Mouse (Mus musculus): Measurements from ENCODE around the gene Urb2. TPM values are rescaled to one million over a fixed set of nuclear protein-coding genes. Genes with fewer than 3 reads are reported as not detected.
"Not testable (repeated sequence)": the region's sequence is repeated elsewhere in the genome, so short reads cannot be mapped to it uniquely, and the experiment has no call there.

Gene Urb2
- total and polyA plus RNA-seq, 2 experiments from 2014 or later, result 1.8 to 14.8 TPM

DNA sequence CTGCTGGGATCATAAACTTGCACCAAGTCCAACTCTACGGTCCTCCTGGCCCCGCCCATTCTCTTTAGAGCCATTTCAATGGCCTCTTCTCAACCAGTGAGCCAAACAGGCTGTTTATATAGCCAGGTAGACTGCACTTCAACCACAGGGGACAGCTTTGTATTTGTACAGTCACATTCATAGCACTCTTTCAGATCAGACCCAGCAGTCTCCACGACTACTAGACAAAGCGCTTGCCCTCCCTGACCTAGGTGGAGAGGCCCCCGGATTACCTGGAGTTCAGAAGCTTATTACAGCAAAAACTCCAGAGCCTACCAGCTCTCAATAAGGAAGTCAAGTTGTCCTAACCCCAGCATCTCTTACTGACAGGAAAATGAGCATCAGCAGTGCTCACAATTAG is 27.7 kb upstream of the Urb2 start:
- WGBS, result 90% methylated on average over 5 of the region's 5 CpGs

DNA sequence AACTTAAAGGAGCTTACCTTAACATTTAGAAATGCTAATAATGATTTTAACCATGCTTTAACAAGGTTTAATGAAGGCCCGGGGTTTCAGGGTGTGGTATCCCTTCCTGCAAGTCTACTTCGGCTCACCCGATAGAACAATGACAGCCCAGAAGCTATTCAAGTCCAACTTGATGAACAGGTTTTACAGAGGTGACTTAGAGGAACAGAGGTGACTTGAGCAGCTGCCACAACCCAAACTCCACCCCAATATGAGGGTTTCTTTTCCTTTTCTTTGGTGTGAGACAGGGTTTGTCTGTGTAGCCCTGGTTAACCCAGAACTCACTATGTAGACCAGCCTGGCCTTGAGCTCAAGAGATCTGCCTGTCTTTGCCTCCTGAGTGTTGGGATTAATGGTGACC is 27.3 kb upstream of the Urb2 start:
- Histone ChIP-seq H3K27ac (ENCODE audit: low read depth, low read length) (no peak overlapping the region), H3K4me1 (ENCODE audit: insufficient read depth) (no peaks in the 10 kb centered on the region), H3K9me3 (ENCODE audit: low read length) (no peaks in the 10 kb centered on the region), H3K4me3 (ENCODE audit: low read depth, low read length) (no peak overlapping the region), H3K36me3 (ENCODE audit: insufficient read depth) (0 out of 2 replicates have a peak, but pooled peaks cover 11% of the 10 kb centered on the region), H3K27me3 (ENCODE audit: insufficient read depth, low read length) (no peaks in the 10 kb centered on the region), H3K4me2 (ENCODE audit: low read depth) (no peak overlapping the region), H3K9ac (no peak overlapping the region)
- no peak for TF ChIP-seq CTCF (IDR thresholded peaks at IDR 0.05; ENCODE audit: low read depth)
- 98% methylated on average over 3 of the region's 3 CpGs for WGBS
- ATAC-seq (no peak), DNase-seq (no peak)

More for the DNA sequence above, 27.7 kb upstream of the Urb2 start:
- H3K27ac ChIP-seq (ENCODE audit: low read depth, low read length), result no peak overlapping the region
- no peak for TF ChIP-seq CTCF (IDR thresholded peaks at IDR 0.05; ENCODE audit: low read depth)
- H3K36me3 ChIP-seq (ENCODE audit: insufficient read depth), result 0 out of 2 replicates have a peak, but pooled peaks cover 11% of the 10 kb centered on the region
- no peaks in the 10 kb centered on the region for H3K4me1 ChIP-seq (ENCODE audit: insufficient read depth)
- no peak for ATAC-seq
- H3K4me3 ChIP-seq (ENCODE audit: low read depth, low read length), result no peak overlapping the region
- no peaks in the 10 kb centered on the region for H3K9me3 ChIP-seq (ENCODE audit: low read length)
- no peaks in the 10 kb centered on the region for H3K27me3 ChIP-seq (ENCODE audit: insufficient read depth, low read length)
- no peak for DNase-seq
- no peak overlapping the region for H3K9ac ChIP-seq
- no peak overlapping the region for H3K4me2 ChIP-seq (ENCODE audit: low read depth)

GRCm38 (mm10) chr8:123999568-123999967 is 21.7 kb upstream of the Urb2 start:
- H3K36me3 ChIP-seq (ENCODE audit: insufficient read depth), result peaks cover 44% of the 10 kb centered on the region
- ATAC-seq, result no peak

DNA sequence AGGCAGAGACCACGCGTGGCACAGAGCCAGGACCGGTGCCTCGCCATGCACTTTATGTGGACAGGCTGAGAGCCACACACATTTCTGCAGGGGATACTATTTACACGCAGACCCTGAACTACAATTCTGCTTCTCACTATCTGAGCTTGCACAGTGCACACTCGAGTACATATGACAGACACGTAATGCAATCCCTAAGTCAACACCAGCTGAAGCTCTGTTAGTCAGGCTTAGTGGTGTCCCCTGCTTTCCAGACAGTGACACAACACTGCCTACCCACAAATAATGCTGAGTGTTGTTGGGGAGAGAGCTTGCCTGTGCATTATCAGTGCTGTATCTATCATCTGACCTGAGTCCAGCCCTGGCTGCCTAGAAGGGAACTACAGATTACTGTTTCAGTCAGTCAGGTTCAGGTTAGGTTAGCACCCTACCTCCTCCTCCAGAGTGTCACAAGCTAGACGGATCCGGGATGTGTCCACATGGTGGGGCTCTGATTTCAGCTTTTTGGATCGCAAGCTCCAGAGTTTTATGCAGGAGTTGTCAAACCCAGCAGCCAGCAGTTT is 18.7 kb upstream of the Urb2 start:
- no peak overlapping the region for H3K27ac ChIP-seq (ENCODE audit: low read depth, low read length)
- DNase-seq, result no peak
- no peak overlapping the region for H3K4me2 ChIP-seq (ENCODE audit: low read depth)
- H3K4me1 ChIP-seq (ENCODE audit: insufficient read depth), result no peaks in the 10 kb centered on the region
- peaks cover 62% of the 10 kb centered on the region for H3K36me3 ChIP-seq (ENCODE audit: insufficient read depth)
- no peak overlapping the region for H3K4me3 ChIP-seq (ENCODE audit: low read depth, low read length)
- no peaks in the 10 kb centered on the region for H3K27me3 ChIP-seq (ENCODE audit: insufficient read depth, low read length)
- H3K9ac ChIP-seq, result no peak overlapping the region
- 92% methylated on average over 10 of the region's 10 CpGs for WGBS
- ATAC-seq, result no peak
- TF ChIP-seq CTCF (IDR thresholded peaks at IDR 0.05; ENCODE audit: low read depth), result no peak
- no peaks in the 10 kb centered on the region for H3K9me3 ChIP-seq (ENCODE audit: low read length)

More at GRCm38 (mm10) chr8:123999568-123999967, 21.7 kb upstream of the Urb2 start:
- no peak for DNase-seq
- Histone ChIP-seq H3K4me1 (ENCODE audit: insufficient read depth) (no peaks in the 10 kb centered on the region), H3K9ac (no peak overlapping the region), H3K27ac (ENCODE audit: low read depth, low read length) (no peak overlapping the region), H3K9me3 (ENCODE audit: low read length) (no peaks in the 10 kb centered on the region), H3K27me3 (ENCODE audit: insufficient read depth, low read length) (no peaks in the 10 kb centered on the region), H3K4me2 (ENCODE audit: low read depth) (no peak overlapping the region), H3K4me3 (ENCODE audit: low read depth, low read length) (no peak overlapping the region)
- TF ChIP-seq CTCF (IDR thresholded peaks at IDR 0.05; ENCODE audit: low read depth), result no peak
- 73% methylated on average over 2 of the region's 2 CpGs for WGBS

GRCm38 (mm10) chr8:124007829-124008228 is 13.5 kb upstream of the Urb2 start:
- TF ChIP-seq CTCF (IDR thresholded peaks at IDR 0.05; ENCODE audit: low read depth), result no peak
- no peak for DNase-seq
- H3K27me3 ChIP-seq (ENCODE audit: insufficient read depth, low read length), result no peaks in the 10 kb centered on the region
- peaks cover 67% of the 10 kb centered on the region for H3K36me3 ChIP-seq (ENCODE audit: insufficient read depth)
- no peaks in the 10 kb centered on the region for H3K4me1 ChIP-seq (ENCODE audit: insufficient read depth)
- ATAC-seq, result no peak
- H3K9me3 ChIP-seq (ENCODE audit: low read length), result no peaks in the 10 kb centered on the region
- H3K4me2 ChIP-seq (ENCODE audit: low read depth), result no peak overlapping the region
- no peak overlapping the region for H3K9ac ChIP-seq
- no peak overlapping the region for H3K4me3 ChIP-seq (ENCODE audit: low read depth, low read length)
- H3K27ac ChIP-seq (ENCODE audit: low read depth, low read length), result no peak overlapping the region
- WGBS, result 89% methylated on average over 6 of the region's 6 CpGs

DNA sequence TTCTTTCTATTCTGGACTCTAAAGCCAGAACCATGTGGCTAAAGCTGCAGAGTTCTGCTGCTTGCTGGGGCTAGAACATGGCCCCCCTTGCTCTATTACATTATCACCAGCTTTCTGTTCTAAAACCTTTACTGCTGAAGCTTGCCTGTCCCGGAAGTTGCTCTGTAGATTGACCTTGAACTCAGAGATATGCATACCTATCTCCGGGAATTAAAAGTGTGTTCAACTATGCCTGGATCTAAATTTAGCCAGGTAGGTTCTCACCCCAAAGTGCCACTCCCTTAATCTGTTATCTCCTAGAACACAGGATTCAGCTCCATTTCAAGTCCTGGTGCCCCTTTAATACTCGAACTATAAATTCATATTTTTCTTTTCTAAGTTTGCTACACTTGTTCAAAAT is 9.7 kb upstream of the Urb2 start:
- peaks cover 30% of the 10 kb centered on the region for H3K36me3 ChIP-seq (ENCODE audit: insufficient read depth)
- H3K9me3 ChIP-seq (ENCODE audit: low read length), result no peaks in the 10 kb centered on the region
- no peak overlapping the region for H3K4me3 ChIP-seq (ENCODE audit: low read depth, low read length)
- H3K4me1 ChIP-seq (ENCODE audit: insufficient read depth), result no peaks in the 10 kb centered on the region
- no peak overlapping the region for H3K4me2 ChIP-seq (ENCODE audit: low read depth)
- DNase-seq, result no peak
- WGBS, result 89% methylated on average over 3 of the region's 3 CpGs
- ATAC-seq, result no peak
- no peak overlapping the region for H3K9ac ChIP-seq
- H3K27ac ChIP-seq (ENCODE audit: low read depth, low read length), result no peak overlapping the region
- TF ChIP-seq CTCF (IDR thresholded peaks at IDR 0.05; ENCODE audit: low read depth), result no peak
- H3K27me3 ChIP-seq (ENCODE audit: insufficient read depth, low read length), result no peaks in the 10 kb centered on the region

DNA sequence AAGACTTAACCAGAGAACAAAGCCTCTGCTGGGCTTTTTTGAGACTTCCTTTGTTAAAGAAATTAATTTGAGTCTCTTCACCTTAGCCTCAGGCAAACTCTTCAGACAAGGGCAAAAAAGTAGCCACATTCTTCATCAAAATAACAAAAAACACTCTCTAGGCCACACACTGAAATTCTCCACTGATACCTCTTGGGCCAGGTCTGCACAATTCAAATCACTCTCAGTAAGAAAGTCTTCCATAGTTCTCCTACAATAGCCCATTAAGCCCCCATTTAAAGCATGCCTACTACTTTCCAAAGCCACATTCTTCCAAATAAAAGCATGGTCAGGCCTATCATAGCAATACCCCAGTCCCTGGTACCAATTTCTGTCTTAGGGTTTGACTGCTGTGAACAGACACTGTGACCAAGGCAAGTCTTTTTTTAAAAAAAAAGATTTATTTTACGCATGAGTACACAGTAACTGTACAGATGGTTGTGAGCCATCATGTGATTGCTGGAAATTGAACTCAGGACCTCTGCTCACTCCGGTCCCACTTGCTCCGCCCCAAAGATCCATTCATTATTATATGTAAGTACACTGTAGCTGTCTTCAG is 9.2 kb upstream of the Urb2 start:
- Histone ChIP-seq H3K27me3 (ENCODE audit: insufficient read depth, low read length) (no peaks in the 10 kb centered on the region), H3K36me3 (ENCODE audit: insufficient read depth) (peaks cover 25% of the 10 kb centered on the region), H3K27ac (ENCODE audit: low read depth, low read length) (no peak overlapping the region), H3K9ac (no peak overlapping the region), H3K4me2 (ENCODE audit: low read depth) (no peak overlapping the region), H3K4me3 (ENCODE audit: low read depth, low read length) (no peak overlapping the region), H3K9me3 (ENCODE audit: low read length) (no peaks in the 10 kb centered on the region), H3K4me1 (ENCODE audit: insufficient read depth) (no peaks in the 10 kb centered on the region)
- ATAC-seq (no peak), DNase-seq (no peak)
- WGBS, result 96% methylated on average over 3 of the region's 3 CpGs
- no peak for TF ChIP-seq CTCF (IDR thresholded peaks at IDR 0.05; ENCODE audit: low read depth)

DNA sequence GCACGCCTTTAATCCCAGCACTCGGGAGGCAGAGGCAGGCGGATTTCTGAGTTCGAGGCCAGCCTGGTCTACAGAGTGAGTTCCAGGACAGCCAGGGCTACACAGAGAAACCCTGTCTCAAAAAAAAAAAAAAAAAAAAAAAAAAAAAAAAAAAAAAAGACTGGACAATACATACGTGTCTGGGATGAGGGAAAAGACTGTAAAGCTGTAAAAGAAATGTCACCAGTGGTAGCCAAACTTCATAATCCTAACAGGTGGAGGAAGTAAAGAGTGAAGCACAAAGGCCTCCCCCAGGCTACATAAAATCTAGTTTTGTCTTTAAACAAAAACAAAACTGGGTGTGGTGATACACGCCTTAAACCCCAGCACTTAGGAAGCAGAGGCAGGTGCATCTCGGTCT is 7.0 kb upstream of the Urb2 start:
- H3K27ac ChIP-seq (ENCODE audit: low read depth, low read length); ATAC-seq; H3K9ac ChIP-seq; DNase-seq; H3K4me3 ChIP-seq (ENCODE audit: low read depth, low read length); H3K4me2 ChIP-seq (ENCODE audit: low read depth); H3K4me1 ChIP-seq (ENCODE audit: insufficient read depth); H3K9me3 ChIP-seq (ENCODE audit: low read length); H3K27me3 ChIP-seq (ENCODE audit: insufficient read depth, low read length); H3K36me3 ChIP-seq (ENCODE audit: insufficient read depth): not testable (repeated sequence)
- WGBS, result 95% methylated on average over 7 of the region's 7 CpGs

Data from forebrain, postnatal 0 days (tissue).